Mouse (Mus musculus) 3134 (cell line): ENCODE measurements around the gene Btrc.
A peak's percentile ranks its signal among the peaks of the same experiment; 100 is the strongest.
"Not testable (repeated sequence)": the region's sequence is repeated elsewhere in the genome, so short reads cannot be mapped to it uniquely, and the experiment has no call there.

Source experiments
- DNase-seq: peaks from one replicate; pipeline ENCODE4 v3.0.0-alpha.2; 2011; ENCODE audit warnings: low spot score; ENCODE audit not compliant: insufficient read length; ENCODE audit errors: extremely low read depth

The Btrc gene

DNA sequence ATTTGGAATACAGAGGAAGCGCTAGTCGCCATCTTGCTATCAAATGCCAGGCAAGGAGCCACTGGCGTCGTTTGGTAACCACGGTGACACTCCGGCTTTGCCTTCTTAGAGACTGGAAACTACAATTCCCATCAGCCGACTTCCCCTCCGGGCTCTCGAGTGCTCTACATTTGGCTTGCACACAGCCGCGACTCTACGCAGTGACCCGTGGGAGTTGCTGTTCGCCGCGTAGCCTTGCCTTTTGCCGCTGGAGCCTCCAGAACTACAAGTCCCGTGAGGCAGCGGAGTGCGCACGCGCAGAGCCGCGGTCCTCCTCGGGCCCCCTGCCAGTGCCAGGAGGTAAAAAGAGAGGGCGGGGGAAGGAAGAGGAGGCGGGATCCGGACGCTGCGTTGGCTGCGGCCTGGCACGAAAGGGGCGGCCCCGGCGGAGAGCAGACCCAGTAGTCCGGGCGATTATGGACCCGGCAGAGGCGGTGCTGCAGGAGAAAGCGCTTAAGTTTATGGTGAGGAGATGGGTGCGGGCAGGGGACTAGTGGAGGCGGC, at the start of gene Btrc:
Gene Btrc, plus strand, starts transcription at position 351 of the 543 bp plus-strand sequence.
- DNase-seq = peak; percentile 100

DNA sequence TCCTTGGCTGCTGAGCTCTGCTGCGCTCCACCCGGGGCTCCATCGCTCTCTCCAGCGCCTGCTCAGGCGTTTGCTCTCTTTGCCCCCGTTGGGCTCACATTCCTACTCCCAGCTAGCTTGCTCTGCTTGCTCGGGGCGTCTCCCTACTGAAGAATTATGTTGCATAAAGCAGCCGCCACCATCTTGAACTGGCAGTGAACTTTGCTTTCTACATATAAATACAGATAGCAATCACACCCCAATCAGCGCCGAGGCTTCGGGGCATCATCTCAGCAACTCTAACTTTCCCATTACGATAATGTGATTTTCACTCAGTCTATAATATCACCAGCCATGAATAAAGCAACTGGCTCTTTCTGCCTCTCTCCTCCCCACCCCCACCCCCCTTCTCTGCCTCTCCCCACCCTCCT, 46.1 kb upstream of the Btrc start:
- DNase-seq = no peak

DNA sequence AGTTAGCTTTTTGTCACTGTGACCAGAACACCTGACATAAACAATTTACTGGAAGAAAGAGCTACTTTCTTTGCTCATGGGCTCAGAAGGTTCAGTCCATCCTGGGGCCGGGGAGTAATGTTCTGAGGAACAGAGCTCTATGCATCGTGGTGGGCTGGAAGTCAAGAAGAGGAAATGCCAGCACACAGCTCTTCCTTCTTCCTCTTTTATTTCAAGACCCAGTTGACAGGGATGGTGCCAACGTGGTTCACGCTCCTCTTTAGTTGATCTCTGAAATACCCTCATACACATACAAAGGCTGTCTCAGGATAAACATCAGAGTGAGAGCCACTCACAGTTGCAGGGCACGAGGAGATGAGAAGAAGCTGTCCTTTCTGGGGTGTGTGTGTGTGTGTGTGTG, 42.5 kb upstream of the Btrc start:
- no peak for DNase-seq

DNA sequence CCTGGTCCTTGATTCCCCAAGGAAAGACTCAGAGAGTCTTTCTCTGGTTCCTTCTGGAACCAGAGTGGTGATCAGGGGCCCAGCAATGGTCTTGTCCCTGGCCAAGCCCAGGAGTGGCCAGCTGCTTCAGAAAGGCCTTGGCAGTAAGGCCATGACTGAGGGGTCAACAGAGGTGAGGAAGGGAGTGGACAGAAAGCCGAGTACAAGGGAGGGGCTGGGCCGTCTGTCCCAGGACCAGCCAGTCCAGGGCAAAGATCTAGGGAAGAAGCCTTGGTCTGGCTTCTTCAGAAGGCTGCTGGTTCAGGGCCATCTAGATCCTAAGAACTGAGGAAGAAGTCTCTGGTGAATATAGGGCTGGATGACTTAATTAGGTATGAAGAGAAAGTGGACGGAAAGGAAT, 34.5 kb upstream of the Btrc start:
- DNase-seq = no peak

DNA sequence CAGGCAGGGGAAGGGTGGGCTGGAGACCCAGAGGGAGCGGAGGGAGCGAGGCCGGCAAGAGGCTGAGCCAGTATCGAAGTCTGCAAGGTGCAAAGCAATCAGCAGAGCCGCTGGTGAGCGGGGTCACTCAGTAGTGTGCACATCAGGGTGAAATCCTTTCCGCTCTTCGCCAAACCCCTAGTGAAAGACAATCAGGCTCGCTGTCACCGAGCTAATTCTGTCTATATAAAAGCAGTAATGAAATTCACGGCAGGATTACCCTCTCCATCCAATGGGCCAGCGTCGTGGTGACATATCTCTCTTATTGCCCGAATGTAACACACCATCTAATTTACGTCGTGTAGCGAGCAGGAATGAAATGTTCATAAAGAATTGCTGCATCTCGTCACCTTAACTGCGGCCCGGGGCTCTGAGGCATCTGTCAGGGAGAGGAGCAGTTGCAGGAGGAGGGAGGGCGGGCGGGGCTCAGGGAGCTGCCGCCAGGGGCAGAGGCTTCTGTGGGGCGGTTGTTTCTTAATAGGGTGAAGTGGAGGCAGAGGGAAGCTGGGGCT, 33.7 kb upstream of the Btrc start:
- no peak for DNase-seq

DNA sequence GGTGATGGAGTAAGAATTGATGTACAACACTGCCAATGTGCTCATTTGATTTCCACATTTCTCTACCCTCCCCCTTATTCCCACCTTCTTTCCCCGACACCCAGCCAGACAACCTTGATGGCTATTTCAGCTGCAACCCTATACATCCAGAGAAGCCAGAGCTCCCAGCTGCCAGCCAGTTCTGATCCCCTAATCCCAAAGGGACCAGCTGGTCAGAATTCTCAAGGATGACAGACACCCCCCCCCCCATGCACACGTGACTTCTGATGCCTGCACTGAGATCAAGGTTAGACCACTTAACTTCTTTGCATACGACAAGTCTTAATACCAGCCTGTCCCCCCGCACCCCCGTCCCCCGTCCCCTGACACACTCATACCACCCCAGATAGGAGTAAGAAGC, 26.8 kb upstream of the Btrc start:
- no peak for DNase-seq

DNA sequence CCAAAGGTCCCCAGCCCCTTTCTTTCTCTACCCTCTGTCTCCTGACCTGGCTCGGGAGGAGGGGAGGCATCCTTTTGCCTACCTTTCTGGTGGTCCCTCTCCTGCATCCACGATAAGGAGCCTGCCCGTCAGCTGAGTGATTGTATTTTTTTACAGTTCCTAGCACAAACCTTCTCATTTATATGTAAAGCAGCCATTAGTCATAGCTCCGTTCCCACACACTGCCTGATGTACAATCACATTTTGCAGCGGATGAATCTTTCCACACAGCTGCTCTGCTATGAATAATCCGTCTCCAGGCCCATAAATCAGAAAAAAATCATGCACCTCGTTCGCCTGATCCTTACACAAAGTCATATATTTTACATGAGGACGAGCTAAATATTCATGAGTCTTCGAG, 25.4 kb upstream of the Btrc start:
- DNase-seq = no peak

DNA sequence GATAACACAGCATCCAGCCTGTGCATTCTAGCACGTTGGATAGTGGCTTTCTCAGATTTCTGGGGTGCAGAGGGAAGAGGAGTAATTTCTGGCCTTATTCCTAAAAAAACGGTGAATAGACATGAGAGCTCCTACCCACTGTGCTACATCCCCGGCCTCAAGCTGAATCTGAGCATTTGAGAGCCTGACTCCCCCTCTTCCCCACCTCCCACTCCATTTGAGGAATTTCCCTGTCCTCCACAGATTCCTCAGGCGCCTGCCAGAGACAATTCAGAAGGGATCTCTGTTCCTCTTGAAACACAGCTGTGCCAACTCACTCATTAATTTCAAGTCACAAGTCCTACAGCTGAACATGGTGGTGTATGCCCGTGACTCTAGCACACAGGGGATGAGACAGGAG, 19.6 kb upstream of the Btrc start:
- DNase-seq = no peak

DNA sequence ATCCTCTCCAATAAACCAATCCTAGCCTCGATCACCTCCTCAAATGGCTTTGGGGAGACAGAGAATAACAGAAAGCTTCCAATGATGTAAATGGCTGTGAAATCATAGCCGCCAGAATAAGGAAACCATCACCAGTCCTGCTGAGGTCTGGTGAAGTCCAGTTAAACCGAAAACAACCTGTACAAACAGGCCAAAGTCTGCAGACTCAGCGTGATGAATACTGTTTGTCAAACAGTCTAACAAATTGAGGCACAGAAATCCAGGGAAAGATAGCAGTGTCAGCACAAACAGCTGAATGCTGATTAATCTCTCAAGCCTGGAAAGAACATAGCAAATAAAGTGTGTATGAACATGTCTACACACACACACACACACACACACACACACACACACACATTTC, 15.3 kb upstream of the Btrc start:
- DNase-seq = no peak

DNA sequence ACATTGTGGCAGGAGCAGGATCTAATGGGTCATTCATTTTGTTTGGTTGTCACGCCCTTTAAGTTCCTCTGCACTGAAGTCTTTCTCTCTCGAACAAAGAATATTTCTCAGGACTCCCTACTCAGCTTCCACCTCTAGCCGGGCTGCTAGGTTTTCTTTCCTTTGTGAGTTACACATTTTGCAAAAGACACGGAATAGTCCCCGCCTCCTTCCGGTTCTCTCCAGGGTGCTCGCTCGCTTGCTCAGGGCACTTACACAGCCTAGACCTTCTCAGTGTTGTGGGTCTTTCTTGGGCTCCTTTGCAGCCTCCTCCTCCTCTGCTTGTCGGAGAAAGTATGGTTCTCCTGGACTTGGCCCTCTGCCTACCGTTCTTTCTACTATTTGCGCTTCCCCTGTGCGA, 13.1 kb upstream of the Btrc start:
- DNase-seq = no peak

DNA sequence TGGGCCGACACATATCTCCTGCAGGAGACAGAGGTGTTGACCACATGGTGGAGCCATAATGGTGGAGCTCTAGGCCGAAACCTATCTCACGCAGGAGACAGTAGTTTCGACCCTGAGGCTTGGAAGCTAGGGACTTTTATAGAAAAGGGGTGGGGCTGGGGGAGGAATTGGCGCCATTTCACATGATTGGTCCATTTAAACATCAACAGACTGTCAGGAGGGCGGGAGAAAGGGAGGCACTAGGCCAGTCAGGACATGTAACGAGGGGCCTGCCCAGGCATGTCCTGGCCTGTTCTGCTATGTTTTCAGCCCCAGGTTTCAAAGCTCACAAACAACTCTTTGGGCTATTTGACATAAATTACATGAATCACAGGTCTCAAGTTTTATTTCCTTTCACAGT, 10.8 kb upstream of the Btrc start:
- DNase-seq = not testable (repeated sequence)

DNA sequence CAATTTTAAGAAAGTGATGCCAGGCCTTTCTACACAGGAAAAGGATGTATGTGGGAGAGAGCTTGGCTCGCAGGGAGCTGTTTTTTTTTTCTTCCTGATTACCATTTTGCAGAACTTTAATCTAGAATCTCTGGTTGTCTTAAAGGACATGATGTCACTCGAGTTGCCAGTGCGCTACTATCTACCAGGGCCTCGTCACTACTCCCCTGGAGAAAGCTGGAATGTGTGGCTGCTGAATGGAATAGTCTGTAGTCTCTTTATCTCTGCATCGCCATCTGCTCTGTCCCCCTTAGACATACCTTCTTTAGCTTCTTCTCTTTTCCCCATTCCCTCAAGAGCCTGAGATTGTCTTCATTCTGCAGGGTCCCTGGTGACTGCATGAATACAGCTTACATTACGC, 7.9 kb upstream of the Btrc start:
- DNase-seq = no peak

DNA sequence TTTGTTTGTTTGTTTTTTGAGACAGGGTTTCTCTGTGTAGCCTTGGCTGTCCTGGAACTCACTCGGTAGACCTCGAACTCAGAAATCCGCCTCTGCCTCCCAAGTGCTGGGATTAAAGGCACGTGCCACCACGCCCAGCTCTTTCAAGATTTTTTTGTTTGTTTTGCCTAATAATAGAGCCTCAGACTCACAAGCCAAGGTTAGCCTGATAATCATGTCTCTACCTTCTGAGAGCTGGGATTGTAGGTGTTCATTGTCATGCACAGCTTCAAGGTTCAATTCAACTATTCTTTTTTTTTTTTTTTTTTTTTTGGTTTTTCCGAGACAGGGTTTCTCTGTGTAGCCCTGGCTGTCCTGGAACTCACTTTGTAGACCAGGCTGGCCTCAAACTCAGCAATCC, 6.7 kb upstream of the Btrc start:
- DNase-seq = not testable (repeated sequence)

DNA sequence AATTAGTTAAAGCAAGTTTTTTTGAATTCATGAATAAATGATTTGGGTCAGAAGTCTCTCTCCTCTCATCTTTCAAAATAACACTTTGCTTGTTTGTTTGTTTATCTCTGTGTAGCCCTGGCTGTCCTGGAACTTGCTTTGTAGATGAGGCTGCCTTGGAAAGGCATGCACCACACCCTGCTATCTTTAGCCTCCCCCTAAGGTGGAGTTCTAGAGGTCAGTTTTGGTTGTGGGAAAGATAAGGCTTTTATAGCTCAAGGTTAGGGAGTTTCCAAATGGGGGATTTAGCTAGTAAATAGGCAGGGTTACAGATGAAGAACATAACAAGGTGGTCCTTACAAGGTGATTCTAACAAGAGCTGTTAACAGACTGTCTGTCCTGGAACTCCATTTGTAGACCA, 3.0 kb upstream of the Btrc start:
- no peak for DNase-seq

DNA sequence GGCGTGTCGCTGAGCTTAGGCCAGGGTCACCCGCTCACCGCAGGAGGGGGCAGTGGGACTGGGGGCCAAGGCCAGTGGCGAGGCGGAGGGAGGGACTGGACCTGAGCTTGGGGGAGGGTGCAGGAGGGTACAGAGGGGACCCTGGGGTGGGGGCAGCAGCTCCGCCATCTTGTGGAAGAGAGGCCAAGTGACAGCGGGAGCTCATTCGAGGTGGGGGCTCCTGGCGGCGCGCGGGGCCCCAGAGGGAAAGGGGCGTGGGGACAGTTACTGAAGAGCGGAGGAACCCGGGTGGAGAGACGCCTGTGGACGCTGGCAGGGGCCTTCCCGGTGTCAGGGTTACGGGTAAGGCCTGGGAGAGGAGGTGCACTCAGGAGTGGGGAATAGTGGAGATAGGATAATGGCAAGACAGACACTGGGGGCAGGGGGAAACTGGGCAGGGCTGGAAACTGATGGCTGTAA, 428 bp downstream of the Btrc start:
- DNase-seq = no peak

DNA sequence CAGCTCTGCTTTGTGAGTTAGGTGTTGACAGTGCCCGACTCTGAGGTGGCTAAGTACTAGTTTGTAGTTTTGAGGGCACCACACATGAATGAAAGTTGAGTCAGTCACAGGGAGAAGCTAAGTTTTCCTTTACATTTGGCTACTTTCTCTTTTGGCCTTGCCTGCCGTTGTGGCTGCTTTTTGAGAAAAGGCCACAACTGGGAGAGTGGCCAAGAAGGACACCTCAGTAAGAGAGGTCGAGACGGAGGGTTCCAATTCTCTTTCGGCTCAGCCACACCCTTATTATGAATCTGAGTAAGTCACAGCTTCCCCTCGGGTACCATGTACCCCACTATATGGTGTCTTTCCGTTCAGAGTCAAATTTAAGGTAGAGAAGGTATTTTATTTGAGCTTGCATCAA, 3.1 kb downstream of the Btrc start:
- DNase-seq = peak; percentile 58

DNA sequence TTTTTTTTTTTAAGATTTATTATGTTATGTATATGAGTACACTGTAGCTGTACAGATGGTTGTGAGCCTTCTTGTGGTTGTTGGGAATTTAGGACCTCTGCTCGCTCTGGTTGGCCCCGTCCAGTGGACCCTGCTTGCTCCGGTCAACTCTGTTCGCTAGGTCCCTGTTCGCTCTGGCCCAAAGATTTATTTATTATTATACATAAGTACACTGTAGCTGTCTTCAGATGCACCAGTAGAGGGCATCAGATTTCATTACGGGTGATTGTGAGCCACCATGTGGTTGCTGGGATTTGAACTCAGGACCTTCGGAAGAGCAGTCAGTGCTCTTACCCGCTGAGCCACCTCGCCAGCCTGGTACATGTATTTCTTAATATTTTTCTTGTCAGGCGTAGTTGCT, 21.3 kb downstream of the Btrc start:
- not testable (repeated sequence) for DNase-seq

DNA sequence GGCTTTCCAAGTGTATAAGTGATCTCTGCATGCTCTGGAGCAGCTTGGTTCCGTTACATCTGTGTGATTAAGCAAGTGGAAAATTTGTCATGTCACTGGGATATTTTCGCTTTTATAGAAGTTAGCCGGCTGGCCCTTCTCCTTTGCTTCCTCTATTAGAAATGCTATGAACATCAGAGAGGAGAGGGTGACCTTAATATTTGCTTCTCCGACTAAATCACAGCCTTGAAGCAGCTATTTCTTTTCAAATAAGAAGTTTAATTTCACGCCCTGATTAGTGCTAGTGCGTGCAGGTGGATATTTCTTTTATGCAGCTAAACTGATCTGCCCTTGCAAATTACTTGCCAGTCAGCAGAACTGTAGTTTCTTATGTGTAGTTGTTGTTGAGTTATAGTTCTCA, 25.0 kb downstream of the Btrc start:
- DNase-seq = no peak

DNA sequence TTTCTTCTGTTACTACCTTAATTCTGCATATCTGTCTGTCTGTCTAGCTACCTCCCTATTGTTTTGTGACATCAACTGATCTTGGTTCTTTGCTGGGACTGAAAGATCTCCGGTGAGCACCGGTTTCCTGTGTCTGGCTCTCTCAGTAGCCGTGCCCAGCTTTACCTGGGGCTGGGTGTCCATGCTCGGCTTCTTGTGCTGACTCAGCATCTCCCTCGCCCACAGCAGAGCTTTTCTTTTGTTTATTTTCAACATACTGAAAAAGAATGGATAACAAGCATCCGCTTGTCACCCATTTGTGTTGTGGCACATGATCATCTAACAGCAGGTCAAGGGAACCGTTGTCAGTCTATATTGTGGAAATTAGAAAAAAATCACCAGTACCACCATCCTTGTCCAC, 30.5 kb downstream of the Btrc start:
- DNase-seq = no peak

DNA sequence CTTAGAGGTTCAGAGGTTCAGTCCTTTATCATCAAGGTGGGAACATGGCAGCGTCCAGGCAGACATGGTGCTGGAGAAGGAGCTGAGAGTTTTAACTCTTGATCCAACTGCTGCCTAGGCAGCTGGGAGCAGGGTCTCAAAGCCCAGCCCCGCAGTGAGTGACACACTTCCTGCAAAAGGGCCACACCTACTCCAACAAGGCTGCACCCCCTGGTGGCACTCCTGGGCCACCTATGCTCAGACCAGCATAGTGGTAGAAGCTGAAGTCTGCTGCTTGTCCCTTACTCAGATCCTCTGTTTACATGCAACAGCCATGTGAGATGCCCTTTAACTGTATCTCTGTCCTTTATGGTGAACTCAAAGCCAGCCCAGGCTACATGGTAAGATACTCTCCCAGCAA, 47.5 kb downstream of the Btrc start:
- no peak for DNase-seq

DNA sequence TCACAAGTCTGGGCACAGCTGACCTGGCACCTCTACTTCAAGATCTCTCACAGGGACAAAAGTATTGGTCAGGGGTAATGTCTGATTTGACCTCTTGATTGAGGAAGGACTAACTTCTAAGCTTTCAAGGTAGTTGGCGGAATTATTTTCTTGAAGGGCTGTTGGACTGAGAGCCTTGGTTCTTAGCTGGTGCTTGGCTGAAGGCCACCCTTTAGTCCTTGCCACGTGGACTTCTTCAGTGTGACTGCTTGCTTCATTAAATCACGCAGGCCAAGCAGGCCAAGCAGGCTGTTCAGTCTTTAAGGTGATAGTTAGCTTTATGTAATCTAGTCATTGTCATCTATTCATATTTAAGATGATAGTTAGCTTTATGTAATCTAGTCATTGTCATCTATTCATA, 49.2 kb downstream of the Btrc start:
- no peak for DNase-seq

DNA sequence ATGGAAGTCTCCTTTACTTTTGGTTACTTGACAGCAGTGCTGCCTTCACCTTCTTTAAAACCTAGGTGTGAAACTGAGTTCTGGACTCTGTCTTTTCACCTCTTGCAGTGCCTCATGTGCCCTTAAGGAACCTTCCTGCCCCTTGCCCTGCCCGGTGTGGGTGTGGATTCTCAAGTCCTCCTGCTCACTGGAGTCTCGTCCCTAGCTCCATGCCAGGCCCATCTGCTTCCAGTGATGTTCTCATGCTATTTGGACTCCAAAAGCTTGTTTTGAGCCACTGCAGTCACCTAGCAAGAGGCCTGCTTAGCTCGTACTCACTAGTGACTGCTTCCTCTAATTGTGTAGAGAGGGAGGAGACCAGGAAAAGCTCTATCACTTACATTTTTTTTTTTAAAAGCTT, 50.4 kb downstream of the Btrc start:
- DNase-seq = no peak

DNA sequence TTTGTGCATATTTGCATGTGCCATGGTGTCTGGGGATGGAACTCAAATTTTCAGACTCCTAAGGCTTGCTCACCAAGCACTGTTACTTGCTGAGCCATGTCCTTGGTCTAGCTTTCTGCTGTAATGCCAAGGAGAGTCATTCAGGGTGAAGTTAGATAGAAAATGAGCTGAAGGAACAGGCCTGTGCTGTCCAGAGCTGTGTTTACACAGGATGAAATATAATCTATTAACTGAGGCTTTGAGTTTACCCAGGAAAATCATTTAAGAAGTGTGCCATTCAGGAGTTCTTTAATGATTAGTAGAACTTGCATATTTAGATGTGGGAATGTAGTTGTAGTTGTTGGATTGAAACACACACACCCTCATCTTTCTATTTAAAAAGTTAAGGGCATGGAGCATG, 54.1 kb downstream of the Btrc start:
- DNase-seq = no peak
